Comparison of ENCODE assay signal across 20 mouse cellular contexts in genomic region chr1:177494306-177494705, GRCm38 (mm10).
"Had no signal": no experiment of that assay in that cellular context is flagged by ENCODE, and none has a peak within 500 bp of the region (broad histone marks: within the 10 kb centered on the region; RNA-seq: fewer than 3 reads in every experiment).

No protein-coding gene starts in this region.

- H3K27ac ChIP-seq: kidney, postnatal 0 days; limb, embryonic 12.5 days; limb, embryonic 15.5 days; liver, embryonic 14.5 days; macrophage; midbrain, embryonic 12.5 days; midbrain, embryonic 15.5 days; neural tube, embryonic 12.5 days; neural tube, embryonic 15.5 days; stomach, postnatal 0 days had no signal

- H3K9ac ChIP-seq: limb, embryonic 12.5 days; limb, embryonic 15.5 days; liver, embryonic 14.5 days; lung, embryonic 14.5 days; midbrain, embryonic 12.5 days; midbrain, embryonic 15.5 days; neural tube, embryonic 12.5 days; neural tube, embryonic 15.5 days had no signal

- H3K9me3 ChIP-seq: limb, embryonic 12.5 days; limb, embryonic 15.5 days; midbrain, embryonic 12.5 days; midbrain, embryonic 15.5 days; neural tube, embryonic 12.5 days; neural tube, embryonic 15.5 days had no signal

- DNase-seq: kidney, postnatal 25 days; left cerebral cortex, postnatal 4 days; liver, postnatal 0 days; lung, embryonic 14.5 days; right cerebral cortex, adult 18-20 months; right cerebral cortex, postnatal 14 days; right cerebral cortex, postnatal 4 days; thymus, adult 2 months; thymus, postnatal 25 days had no signal

- H3K27me3 ChIP-seq: limb, embryonic 12.5 days; midbrain, embryonic 12.5 days; midbrain, embryonic 15.5 days; neural tube, embryonic 12.5 days; neural tube, embryonic 15.5 days had no signal

- H3K4me3 ChIP-seq: limb, embryonic 12.5 days; midbrain, embryonic 12.5 days; midbrain, embryonic 15.5 days; neural tube, embryonic 12.5 days had no signal

- ATAC-seq: lung, postnatal 0 days; midbrain, embryonic 15.5 days had no signal

- H3K36me3 ChIP-seq: limb, embryonic 12.5 days; limb, embryonic 15.5 days; midbrain, embryonic 12.5 days; midbrain, embryonic 15.5 days; neural tube, embryonic 12.5 days; neural tube, embryonic 15.5 days had no signal

- H3K4me1 ChIP-seq: limb, embryonic 15.5 days; midbrain, embryonic 15.5 days had no signal

- H3K4me2 ChIP-seq: midbrain, embryonic 12.5 days; midbrain, embryonic 15.5 days had no signal
